In genomic region chr3:61073806-61074205, GRCm38 (mm10) we compare ENCODE assay signal across 25 mouse cellular contexts.
"Had no signal": no experiment of that assay in that cellular context is flagged by ENCODE, and none has a peak within 500 bp of the region (broad histone marks: within the 10 kb centered on the region; RNA-seq: fewer than 3 reads in every experiment).

No protein-coding gene starts in this region.

- H3K27me3 ChIP-seq: hindbrain, embryonic 12.5 days; intestine, embryonic 15.5 days; limb, embryonic 13.5 days; limb, embryonic 15.5 days; liver, embryonic 12.5 days had no signal

- H3K9me3 ChIP-seq: hindbrain, embryonic 10.5 days; hindbrain, embryonic 12.5 days; intestine, embryonic 15.5 days; limb, embryonic 13.5 days; limb, embryonic 15.5 days; liver, embryonic 12.5 days had no signal

- ATAC-seq: hindbrain, embryonic 16.5 days; inflammation-experienced regulatory T-cells, adult 6 months; intestine, embryonic 15.5 days; intestine, postnatal 0 days; liver, embryonic 12.5 days had no signal

- DNase-seq: gastrocnemius, adult 2 months; gastrocnemius, postnatal 10 days; gastrocnemius, postnatal 25 days; heart, adult 11 months; heart, adult 2 months; heart, postnatal 10 days; heart, postnatal 4 days; kidney, adult 18-20 months; kidney, adult 8-10 months; kidney, postnatal 10 days; kidney, postnatal 25 days; kidney, postnatal 4 days; left cerebral cortex, postnatal 4 days had no signal

- H3K4me3 ChIP-seq: gastrocnemius, adult 2 months; heart, adult 2 months; hindbrain, embryonic 10.5 days; hindbrain, embryonic 12.5 days; intestine, embryonic 15.5 days; layer of hippocampus, adult 2 months; left cerebral cortex, adult 2 months; limb, embryonic 13.5 days; limb, embryonic 15.5 days; liver, embryonic 12.5 days had no signal

- H3K4me1 ChIP-seq: hindbrain, embryonic 10.5 days; hindbrain, embryonic 12.5 days; intestine, embryonic 15.5 days; limb, embryonic 13.5 days; limb, embryonic 15.5 days had no signal

- H3K27ac ChIP-seq: gastrocnemius, adult 2 months; hindbrain, embryonic 10.5 days; hindbrain, embryonic 12.5 days; hindbrain, embryonic 14.5 days; intestine, embryonic 15.5 days; layer of hippocampus, adult 2 months; left cerebral cortex, adult 2 months; limb, embryonic 13.5 days; limb, embryonic 15.5 days; liver, embryonic 12.5 days had no signal

- H3K36me3 ChIP-seq: hindbrain, embryonic 10.5 days; hindbrain, embryonic 12.5 days; intestine, embryonic 15.5 days; limb, embryonic 13.5 days; limb, embryonic 15.5 days; liver, embryonic 12.5 days had no signal
